Mouse (Mus musculus) heart, adult 2 months (tissue): ENCODE measurements around the gene Mdk.

Experiments used
- CTCF ChIP-seq: fragments of 200-600 bp; IDR thresholded peaks from 2 replicates; pipeline ENCODE4 v1.8.1; 2022; ENCODE audit warnings: antibody characterized with exemption, mild to moderate bottlenecking, moderate library complexity
- POLR2A ChIP-seq: fragments of 200-500 bp; IDR thresholded peaks from 2 replicates; pipeline ENCODE4 v1.6.1; 2011; ENCODE audit warnings: mild to moderate bottlenecking, low read depth, low read length, control low read depth; ENCODE audit not compliant: insufficient read depth

DNA sequence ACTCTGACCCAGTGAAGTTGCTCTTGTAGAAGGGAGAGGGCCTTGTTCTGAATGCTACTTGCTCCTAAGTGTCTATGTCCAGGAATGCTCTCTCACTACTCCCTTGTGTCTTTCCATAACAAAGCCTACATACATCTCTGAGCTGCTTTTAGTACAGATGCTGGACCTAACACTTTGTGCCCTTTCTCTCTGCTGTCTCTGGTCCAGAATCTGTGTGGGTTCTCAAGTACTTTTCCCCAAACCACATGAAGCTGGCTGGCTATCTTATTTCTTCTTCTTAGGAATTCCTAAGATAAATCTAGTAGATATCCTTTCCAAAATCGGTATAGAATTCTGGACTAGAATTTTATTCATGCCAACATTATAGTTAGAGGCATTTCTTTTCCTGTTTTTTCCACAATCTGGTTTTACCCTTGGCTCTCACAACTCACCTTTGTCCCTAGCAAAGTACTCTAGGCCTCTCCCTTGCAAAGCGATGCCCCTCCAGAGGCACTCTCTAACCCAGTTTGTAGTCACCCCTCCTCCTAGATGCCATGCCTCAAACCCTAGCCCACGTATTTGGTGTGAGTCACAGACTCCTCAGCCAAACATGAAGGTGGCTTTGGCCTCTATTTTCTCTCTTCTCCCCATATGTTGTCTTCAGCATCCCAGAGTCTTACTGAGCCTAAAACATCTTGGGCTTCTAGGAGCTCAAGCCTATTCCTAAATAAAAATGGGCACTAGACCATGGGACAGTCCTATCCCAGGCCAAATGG, 28.7 kb downstream of the Mdk start:
- TF ChIP-seq POLR2A, result no peak
- TF ChIP-seq CTCF, result no peak
